Mouse (Mus musculus) kidney, embryonic 16.5 days (tissue): Measurements from ENCODE around the gene Ptbp2. TPM values are rescaled to one million over a fixed set of nuclear protein-coding genes. Genes with fewer than 3 reads are reported as not detected.

ENCODE experiments used
- ATAC-seq: fragments of 200-750 bp; cut with Nextera tagmentation; 2 replicates; pipeline ENCODE4 v1.8.0; 2017; ENCODE audit warnings: moderate TSS enrichment; ENCODE audit not compliant: low FRiP score, low TSS enrichment
- H3K27ac ChIP-seq: fragments of 300-500 bp; sonication (generic); 2 replicates; pipeline ENCODE4 v1.5.1; 2014; ENCODE audit warnings: low read length
- H3K27me3 ChIP-seq: fragments of 300-500 bp; sonication (generic); 2 replicates; pipeline ENCODE4 v1.6.1; 2014; ENCODE audit warnings: low read length, control low read depth, mixed read lengths; ENCODE audit not compliant: insufficient read depth
- H3K36me3 ChIP-seq: fragments of 300-500 bp; sonication (generic); 2 replicates; pipeline ENCODE4 v1.6.1; 2014; ENCODE audit warnings: low read length, control low read depth, mixed read lengths; ENCODE audit not compliant: insufficient read depth
- H3K4me1 ChIP-seq: fragments of 300-500 bp; sonication (generic); 2 replicates; pipeline ENCODE4 v1.6.1; 2014; ENCODE audit warnings: low read length, control low read depth, mixed read lengths; ENCODE audit not compliant: insufficient read depth
- H3K4me2 ChIP-seq: fragments of 300-500 bp; sonication (generic); replicated peaks from 2 replicates; pipeline ENCODE4 v1.6.1; 2014; ENCODE audit warnings: low read depth, low read length
- H3K4me3 ChIP-seq: fragments of 300-500 bp; sonication (generic); 2 replicates; pipeline ENCODE4 v1.5.1; 2014; ENCODE audit warnings: mild to moderate bottlenecking, low read length
- H3K9ac ChIP-seq: fragments of 300-500 bp; sonication (generic); replicated peaks from 2 replicates; pipeline ENCODE4 v1.6.1; 2014; ENCODE audit warnings: low read length
- H3K9me3 ChIP-seq: fragments of 300-500 bp; sonication (generic); 2 replicates; pipeline ENCODE4 v1.6.1; 2016; ENCODE audit warnings: low read length, control low read depth
- WGBS: fragments of 180-500 bp; shearing (Covaris S2); extraction: QIAGEN DNeasy Blood & Tissue Kit; methylation state at CpG from one replicate; pipeline ENCODE4 v1.1.7; 2014; 5-methylcytosine and 5-hydroxymethylcytosine counted together
- microRNA-seq: library from miRNA; unstranded; fragments of <30 nt; microRNA quantifications from one replicate; pipeline ENCODE4, GENCODE M21; 2016
- polyA plus RNA-seq: library from polyadenylated mRNA; unstranded; fragments of >200 nt; fragmentation: Nextera tagmentation; extraction: Ambion mirVana; gene quantifications from 2 replicates; pipeline ENCODE4 v1.2.1, GENCODE M21; 2015

Ptbp2 gene
- polyA plus RNA-seq, 1 experiment from 2014 or later: 54.6 TPM

GRCm38 (mm10) chr3:119712066-119712465, 72.2 kb downstream of the Ptbp2 start:
- peak; percentile 57 for ATAC-seq
- Histone ChIP-seq H3K27me3 (no peaks in the 10 kb centered on the region), H3K36me3 (peaks cover 6% of the 10 kb centered on the region; the same call in 1 of the 2 replicates), H3K4me2 (no peak overlapping the region), H3K9me3 (no peaks in the 10 kb centered on the region), H3K27ac (no peak overlapping the region), H3K4me3 (no peak overlapping the region), H3K4me1 (no peaks in the 10 kb centered on the region), H3K9ac (no peak overlapping the region)
- 95% methylated on average over 5 of the region's 5 CpGs for WGBS

- ATAC-seq: peak; percentile 31; the same call in 1 of the 2 replicates
- H3K4me3 ChIP-seq: no peak overlapping the region
Measured at GRCm38 (mm10) chr3:119711503-119711902, 72.8 kb downstream of the Ptbp2 start.

GRCm38 (mm10) chr3:119701467-119701866, 82.8 kb downstream of the Ptbp2 start:
- Histone ChIP-seq H3K4me3 (no peak overlapping the region), H3K9me3 (no peaks in the 10 kb centered on the region), H3K36me3 (no peaks in the 10 kb centered on the region), H3K27ac (no peak overlapping the region), H3K4me1 (no peaks in the 10 kb centered on the region), H3K9ac (no peak overlapping the region), H3K27me3 (no peaks in the 10 kb centered on the region), H3K4me2 (no peak overlapping the region)
- WGBS: 47% methylated on average over 3 of the region's 3 CpGs
- ATAC-seq: peak; percentile 49; the same call in 1 of the 2 replicates

More at GRCm38 (mm10) chr3:119711503-119711902, 72.8 kb downstream of the Ptbp2 start:
- Histone ChIP-seq H3K27me3 (no peaks in the 10 kb centered on the region), H3K27ac (no peak overlapping the region), H3K9ac (no peak overlapping the region), H3K4me2 (no peak overlapping the region), H3K4me1 (no peaks in the 10 kb centered on the region), H3K9me3 (no peaks in the 10 kb centered on the region), H3K36me3 (peaks cover 3% of the 10 kb centered on the region; the same call in 1 of the 2 replicates)
- 99% methylated on average over 3 of the region's 3 CpGs for WGBS

GRCm38 (mm10) chr3:119684741-119685140, 99.5 kb downstream of the Ptbp2 start:
- Histone ChIP-seq H3K4me2 (no peak overlapping the region), H3K36me3 (no peaks in the 10 kb centered on the region)
- WGBS: 65% methylated on average over 6 of the region's 6 CpGs

More at GRCm38 (mm10) chr3:119684741-119685140, 99.5 kb downstream of the Ptbp2 start:
- Histone ChIP-seq H3K4me3 (no peak overlapping the region), H3K4me1 (no peaks in the 10 kb centered on the region), H3K9ac (no peak overlapping the region), H3K9me3 (no peaks in the 10 kb centered on the region), H3K27ac (no peak overlapping the region), H3K27me3 (no peaks in the 10 kb centered on the region)
- ATAC-seq: no peak

Small RNA genes within 50 kb of the gene (microRNA-seq; reads per million reads assigned to microRNA genes)
- not detected for gene Gm24744
